Mouse (Mus musculus) thymus, adult 2 months (tissue): Measurements from ENCODE around the gene Ttc7b.

Experiments used
- CTCF ChIP-seq: fragments of 200-500 bp; IDR thresholded peaks from 2 replicates; pipeline ENCODE4 v1.5.1; 2012; ENCODE audit warnings: mild to moderate bottlenecking, control low read depth, low read length, moderate library complexity, borderline replicate concordance; ENCODE audit not compliant: control insufficient read depth, poor library complexity, insufficient read depth; ENCODE audit errors: extremely low read depth
- POLR2A ChIP-seq: fragments of 200-500 bp; IDR thresholded peaks from 2 replicates; pipeline ENCODE4 v1.6.1; 2012; ENCODE audit warnings: mild to moderate bottlenecking, low read length, control low read depth, moderate library complexity; ENCODE audit not compliant: control insufficient read depth, poor library complexity, insufficient read depth; ENCODE audit errors: extremely low read depth

DNA sequence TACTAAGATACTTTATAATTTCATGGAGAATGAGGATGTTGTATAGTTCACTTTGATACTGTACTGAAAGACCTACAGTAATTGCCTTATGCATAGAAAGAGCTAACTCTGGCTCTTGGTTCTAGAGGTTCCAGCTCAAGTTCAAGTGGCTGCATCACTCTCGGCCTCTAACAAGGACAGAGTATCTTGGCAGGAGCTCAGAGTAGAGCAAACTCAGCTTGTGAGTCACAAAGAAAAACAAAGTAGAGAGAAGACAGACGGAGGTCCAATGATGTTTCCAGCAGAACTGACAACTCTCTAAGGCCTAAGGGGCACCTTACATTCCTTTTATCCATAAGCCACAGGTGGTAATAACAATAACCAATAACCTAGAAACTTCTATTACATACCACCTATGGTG is 150.8 kb downstream of the Ttc7b start:
- TF ChIP-seq CTCF (no peak), POLR2A (no peak)
